Mouse (Mus musculus) ES-Bruce4 (cell line): ENCODE measurements around the gene Ambra1. TPM values are rescaled to one million over a fixed set of nuclear protein-coding genes. Genes with fewer than 3 reads are reported as not detected.
A peak's percentile ranks its signal among the peaks of the same experiment; 100 is the strongest.

Source experiments
- H3K27ac ChIP-seq: 2 replicates; pipeline ENCODE4 v1.5.1; 2012; ENCODE audit warnings: low read length, inconsistent platforms; ENCODE audit not compliant: insufficient read depth
- H3K27me3 ChIP-seq: 2 replicates; pipeline ENCODE4 v1.6.1; 2012; ENCODE audit warnings: mild to moderate bottlenecking, low read length, inconsistent platforms; ENCODE audit not compliant: control insufficient read depth, poor library complexity, insufficient read depth, severe bottlenecking
- H3K36me3 ChIP-seq: 2 replicates; pipeline ENCODE4 v1.6.1; 2012; ENCODE audit warnings: inconsistent platforms, mild to moderate bottlenecking, low read length, moderate library complexity; ENCODE audit not compliant: control insufficient read depth, poor library complexity, insufficient read depth, severe bottlenecking
- H3K4me1 ChIP-seq: one replicate; pipeline ENCODE4 v1.8.1; 2011; ENCODE audit warnings: low read length; ENCODE audit not compliant: control insufficient read depth, insufficient read depth
- H3K4me3 ChIP-seq: 2 replicates; pipeline ENCODE4 v1.5.1; 2011; ENCODE audit warnings: low read depth, mild to moderate bottlenecking, low read length
- H3K9ac ChIP-seq: 2 replicates; pipeline ENCODE4 v1.6.1; 2012; ENCODE audit warnings: low read depth, mild to moderate bottlenecking, inconsistent platforms; ENCODE audit not compliant: poor library complexity, severe bottlenecking
- H3K9me3 ChIP-seq: replicated peaks from 2 replicates; pipeline ENCODE4 v1.6.1; 2012; ENCODE audit warnings: mild to moderate bottlenecking, low read length, inconsistent platforms; ENCODE audit not compliant: control insufficient read depth, poor library complexity, insufficient read depth, severe bottlenecking
- CTCF ChIP-seq: IDR thresholded peaks from one replicate; pipeline ENCODE4 v1.8.1; 2011; ENCODE audit warnings: low read depth, low read length
- EP300 ChIP-seq: IDR thresholded peaks from 2 replicates; pipeline ENCODE4 v1.6.1; 2011; ENCODE audit warnings: low read depth, low read length; ENCODE audit not compliant: insufficient read depth
- POLR2A ChIP-seq: IDR thresholded peaks from one replicate; pipeline ENCODE4 v1.8.1; 2011; ENCODE audit warnings: low read length; ENCODE audit not compliant: insufficient read depth
- polyA plus RNA-seq: library from polyadenylated mRNA; stranded (reverse); fragments of >200 nt; gene quantifications from 2 replicates; pipeline ENCODE4 v1.2.4, GENCODE M21; 2011; ENCODE audit warnings: low read depth; ENCODE audit not compliant: missing spikeins, insufficient read depth, insufficient read length

Gene Ambra1
- polyA plus RNA-seq, 1 experiment: 43.1 TPM

DNA sequence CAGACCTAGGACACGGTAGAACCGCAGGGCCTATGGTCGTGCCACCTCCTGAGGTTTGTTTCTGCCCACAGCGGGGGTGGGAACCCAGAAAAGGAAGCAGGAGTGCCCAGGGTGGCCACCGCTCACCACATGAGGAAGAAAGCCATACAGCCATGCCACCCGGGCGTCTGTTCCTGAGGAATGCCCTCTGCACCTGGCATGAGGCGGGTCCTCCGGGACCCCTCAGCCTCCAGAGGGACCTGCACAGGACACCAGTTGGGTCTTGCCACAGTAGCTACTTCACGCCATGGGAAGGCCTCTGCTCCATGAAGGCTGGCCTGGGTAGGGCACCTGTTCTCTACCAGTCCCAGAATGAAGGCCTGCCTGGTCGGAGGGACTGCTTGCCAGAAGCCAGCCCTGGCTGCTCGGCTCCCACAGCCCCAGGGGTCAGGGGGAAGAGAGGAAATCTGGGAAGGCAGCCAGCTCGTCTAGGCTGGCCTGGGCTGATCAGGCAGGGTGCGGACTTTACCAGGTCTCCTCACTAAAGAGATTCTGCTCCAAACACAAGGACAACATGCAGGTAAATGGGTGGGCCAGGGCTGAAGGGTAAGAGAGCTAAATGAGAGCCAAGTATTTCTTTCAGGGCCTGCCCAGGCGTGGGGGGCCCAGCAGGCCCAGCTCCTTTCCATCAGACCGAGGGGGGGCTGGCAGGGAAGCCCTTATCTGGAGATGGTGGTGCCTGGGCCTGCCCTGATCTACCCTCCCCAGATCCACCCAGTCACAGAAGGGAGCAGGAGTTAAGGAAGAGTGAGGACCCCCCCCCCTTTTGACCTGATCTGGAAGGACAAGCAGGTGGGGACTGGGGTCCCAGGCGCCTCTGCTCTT lies 219.7 kb downstream of the Ambra1 start:
- no peak overlapping the region for H3K27ac ChIP-seq
- H3K36me3 ChIP-seq: no peaks in the 10 kb centered on the region
- no peaks in the 10 kb centered on the region for H3K27me3 ChIP-seq
- TF ChIP-seq CTCF: no peak
- no peak for TF ChIP-seq EP300
- TF ChIP-seq POLR2A: no peak
- peak overlapping the region; percentile 26; the same call in 1 of the 2 replicates for H3K9ac ChIP-seq
- H3K4me1 ChIP-seq: peaks cover 5% of the 10 kb centered on the region
- no peaks in the 10 kb centered on the region for H3K9me3 ChIP-seq
- H3K4me3 ChIP-seq: no peak overlapping the region

DNA sequence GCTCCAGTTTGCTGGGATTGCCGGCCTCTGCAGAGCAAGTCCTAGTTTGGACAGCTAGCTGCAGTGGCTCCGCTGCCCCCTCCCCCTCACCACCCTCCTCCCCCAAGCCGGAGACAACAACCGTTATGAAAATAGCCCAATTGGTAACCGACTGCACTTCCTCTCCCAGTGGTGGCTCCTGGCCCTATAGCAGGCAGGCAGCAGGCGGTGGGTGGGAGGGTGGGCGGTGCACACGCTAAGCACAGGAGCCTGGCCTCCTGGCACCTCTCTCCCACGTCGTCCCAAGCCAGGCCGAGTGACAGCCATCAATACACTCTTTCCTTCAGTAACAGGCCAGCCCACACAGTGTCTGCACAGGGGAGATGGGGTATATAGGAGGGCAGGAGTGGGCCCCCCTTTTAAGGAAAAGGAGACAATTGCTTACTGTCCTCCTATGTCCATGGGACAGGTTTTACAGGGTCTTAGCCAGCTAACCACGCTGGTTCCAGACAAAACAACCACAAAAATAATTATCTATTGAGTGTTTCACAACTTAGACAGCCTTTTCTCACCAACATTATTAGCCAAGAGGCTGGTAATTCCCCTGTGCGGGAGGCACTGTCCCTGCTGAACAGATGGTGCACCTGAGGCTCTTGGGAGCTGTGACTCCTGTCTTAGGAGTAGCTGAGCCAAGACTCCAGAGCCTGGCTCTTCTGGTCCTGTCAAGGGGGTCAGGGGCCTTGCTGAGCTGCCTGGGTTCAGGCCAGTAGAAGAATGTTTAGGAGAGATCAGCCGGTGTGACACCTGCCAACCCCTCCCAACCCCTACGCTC lies 220.5 kb downstream of the Ambra1 start:
- Histone ChIP-seq H3K4me1 (peaks cover 5% of the 10 kb centered on the region), H3K9me3 (no peaks in the 10 kb centered on the region), H3K27ac (no peak overlapping the region), H3K36me3 (no peaks in the 10 kb centered on the region), H3K9ac (peak overlapping the region; percentile 26; the same call in 1 of the 2 replicates), H3K27me3 (no peaks in the 10 kb centered on the region), H3K4me3 (no peak overlapping the region)
- TF ChIP-seq POLR2A (no peak), EP300 (no peak), CTCF (no peak)

DNA sequence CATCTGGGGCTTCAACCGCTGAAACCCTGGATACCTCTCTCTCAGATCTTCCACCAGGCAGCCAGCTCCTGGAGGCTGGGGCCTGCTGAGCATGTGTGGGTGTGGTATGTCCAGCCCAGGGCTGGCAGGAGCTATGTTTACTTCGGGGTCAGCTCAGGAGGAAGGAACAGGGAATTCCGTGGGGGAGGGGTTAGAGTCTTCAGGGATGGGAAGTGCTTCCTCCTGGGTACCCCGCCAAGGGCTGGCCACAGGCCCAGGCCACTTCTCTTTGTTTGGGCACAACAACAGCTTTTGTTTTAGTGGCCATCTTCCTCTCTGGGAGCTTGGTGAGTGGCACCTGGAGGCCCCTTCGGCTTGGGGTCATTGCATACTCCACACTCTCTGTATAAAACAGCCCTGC lies 223.9 kb downstream of the Ambra1 start:
- H3K27ac ChIP-seq: no peak overlapping the region
- no peaks in the 10 kb centered on the region for H3K9me3 ChIP-seq
- H3K27me3 ChIP-seq: no peaks in the 10 kb centered on the region
- H3K4me3 ChIP-seq: no peak overlapping the region
- no peak for TF ChIP-seq POLR2A
- no peak for TF ChIP-seq EP300
- TF ChIP-seq CTCF: no peak
- H3K36me3 ChIP-seq: no peaks in the 10 kb centered on the region
- H3K4me1 ChIP-seq: peaks cover 8% of the 10 kb centered on the region
- H3K9ac ChIP-seq: no peak overlapping the region

- no peak overlapping the region for H3K4me3 ChIP-seq
- peaks cover 12% of the 10 kb centered on the region for H3K4me1 ChIP-seq
- H3K9me3 ChIP-seq: no peaks in the 10 kb centered on the region
- H3K36me3 ChIP-seq: no peaks in the 10 kb centered on the region
- no peaks in the 10 kb centered on the region for H3K27me3 ChIP-seq
- TF ChIP-seq CTCF (no peak), POLR2A (no peak), EP300 (no peak)
- H3K9ac ChIP-seq: no peak overlapping the region
- no peak overlapping the region for H3K27ac ChIP-seq
Measured at GRCm38 (mm10) chr2:91955121-91955591, 225.2 kb downstream of the Ambra1 start.

DNA sequence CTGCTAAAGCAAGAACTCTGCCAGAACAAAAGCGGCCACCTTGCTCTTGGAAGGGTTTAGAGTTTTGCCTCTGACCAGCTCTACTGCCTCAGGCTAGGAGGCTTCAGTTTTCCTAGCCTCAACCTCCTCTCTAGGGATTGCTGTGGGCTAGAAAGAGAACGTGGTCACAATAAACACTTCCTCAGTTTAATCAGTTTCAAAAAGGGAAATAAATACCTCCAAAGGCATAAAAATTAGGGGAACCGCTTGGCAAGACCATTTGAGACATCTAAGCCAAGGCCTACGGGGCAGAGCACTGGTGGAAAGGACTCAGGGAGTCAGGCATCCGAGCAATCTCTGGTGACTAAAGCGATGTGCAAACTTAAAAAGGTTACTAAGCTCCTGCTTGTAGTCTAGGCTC lies 225.9 kb downstream of the Ambra1 start:
- no peak for TF ChIP-seq EP300
- TF ChIP-seq POLR2A: no peak
- TF ChIP-seq CTCF: no peak
- peaks cover 12% of the 10 kb centered on the region for H3K4me1 ChIP-seq

DNA sequence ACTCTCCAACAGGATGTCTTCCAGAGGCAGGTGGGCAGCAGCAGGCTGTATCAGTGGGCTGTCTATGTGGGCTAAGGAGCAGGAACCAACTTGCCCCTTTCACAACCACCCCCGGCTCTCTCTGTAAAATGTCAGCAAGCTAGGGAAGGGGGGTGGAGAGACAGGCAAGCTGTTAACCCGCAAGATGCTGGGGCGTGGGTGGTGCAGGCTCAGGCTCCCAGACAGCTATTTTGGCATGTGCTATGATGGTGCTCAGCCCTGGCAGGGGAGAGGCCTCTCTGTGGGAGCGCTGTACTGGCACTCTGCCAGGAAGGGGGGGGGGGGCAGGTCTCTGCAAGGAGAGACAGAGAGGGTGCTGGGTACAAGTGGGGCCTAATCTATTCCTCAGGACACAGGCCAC lies 227.2 kb downstream of the Ambra1 start:
- Histone ChIP-seq H3K27ac (no peak overlapping the region), H3K4me1 (peaks cover 14% of the 10 kb centered on the region)

More for the DNA sequence above, 225.9 kb downstream of the Ambra1 start:
- Histone ChIP-seq H3K27me3 (no peaks in the 10 kb centered on the region), H3K4me3 (no peak overlapping the region), H3K36me3 (no peaks in the 10 kb centered on the region), H3K9ac (no peak overlapping the region), H3K9me3 (no peaks in the 10 kb centered on the region), H3K27ac (no peak overlapping the region)

More for the DNA sequence above, 227.2 kb downstream of the Ambra1 start:
- Histone ChIP-seq H3K27me3 (no peaks in the 10 kb centered on the region), H3K36me3 (no peaks in the 10 kb centered on the region), H3K9ac (no peak overlapping the region), H3K9me3 (no peaks in the 10 kb centered on the region), H3K4me3 (no peak overlapping the region)
- TF ChIP-seq EP300 (no peak), CTCF (no peak), POLR2A (no peak)
